Mouse (Mus musculus) spleen, embryonic (tissue): ENCODE data around the gene Ephx4.

ENCODE experiments used
- CTCF ChIA-PET: fragments of 350-600 bp; sonication (Branson Sonifier 250); formaldehyde crosslinking; loops from one replicate; lab custom pipeline; 2022; lab: Charles Lee

Gene Ephx4

GRCm38 (mm10) chr5:107431249-107431648, 28.7 kb downstream of the Ephx4 start, which contains the start of gene Lpcat2b:
TSS of gene Lpcat2b (plus strand) at chr5:107431549.
- CTCF ChIA-PET, result no interaction called here

- CTCF ChIA-PET, result no interaction called here
Measured at GRCm38 (mm10) chr5:107434001-107434400, 31.5 kb downstream of the Ephx4 start.

GRCm38 (mm10) chr5:107436185-107436584, 33.6 kb downstream of the Ephx4 start:
- CTCF ChIA-PET, result interaction anchor here (0.7 kb wide), 1 partner anchor 128 kb away, joined by 22 read pairs; no protein-coding TSS in a partner anchor

- CTCF ChIA-PET, result no interaction called here
Measured at GRCm38 (mm10) chr5:107436587-107437209, 34.2 kb downstream of the Ephx4 start.

GRCm38 (mm10) chr5:107437464-107438281, 35.1 kb downstream of the Ephx4 start, which contains the start of gene Btbd8:
TSS of gene Btbd8 (plus strand) at chr5:107437997.
- CTCF ChIA-PET, result no interaction called here

- CTCF ChIA-PET, result no interaction called here
Measured at GRCm38 (mm10) chr5:107438353-107438752, 35.8 kb downstream of the Ephx4 start.

GRCm38 (mm10) chr5:107441881-107442280, 39.3 kb downstream of the Ephx4 start:
- CTCF ChIA-PET, result no interaction called here

GRCm38 (mm10) chr5:107444251-107444650, 41.7 kb downstream of the Ephx4 start:
- CTCF ChIA-PET, result interaction anchor here (0.6 kb wide), 1 partner anchor 394 kb away, joined by 3 read pairs; no protein-coding TSS in a partner anchor

GRCm38 (mm10) chr5:107447977-107448376, 45.4 kb downstream of the Ephx4 start:
- CTCF ChIA-PET, result no interaction called here

- CTCF ChIA-PET, result no interaction called here
Measured at GRCm38 (mm10) chr5:107448784-107449183, 46.2 kb downstream of the Ephx4 start.

GRCm38 (mm10) chr5:107449620-107450019, 47.1 kb downstream of the Ephx4 start:
- CTCF ChIA-PET, result no interaction called here

- CTCF ChIA-PET, result no interaction called here
Measured at GRCm38 (mm10) chr5:107450299-107450698, 47.8 kb downstream of the Ephx4 start.

- CTCF ChIA-PET, result no interaction called here
Measured at GRCm38 (mm10) chr5:107462147-107463076, 59.9 kb downstream of the Ephx4 start.

GRCm38 (mm10) chr5:107466501-107466900, 64.0 kb downstream of the Ephx4 start:
- CTCF ChIA-PET, result no interaction called here

GRCm38 (mm10) chr5:107467098-107467497, 64.6 kb downstream of the Ephx4 start:
- CTCF ChIA-PET, result no interaction called here

GRCm38 (mm10) chr5:107470600-107471329, 68.2 kb downstream of the Ephx4 start:
- CTCF ChIA-PET, result no interaction called here
